Comparison of ENCODE assay signal across 21 mouse cellular contexts in the genomic region with DNA sequence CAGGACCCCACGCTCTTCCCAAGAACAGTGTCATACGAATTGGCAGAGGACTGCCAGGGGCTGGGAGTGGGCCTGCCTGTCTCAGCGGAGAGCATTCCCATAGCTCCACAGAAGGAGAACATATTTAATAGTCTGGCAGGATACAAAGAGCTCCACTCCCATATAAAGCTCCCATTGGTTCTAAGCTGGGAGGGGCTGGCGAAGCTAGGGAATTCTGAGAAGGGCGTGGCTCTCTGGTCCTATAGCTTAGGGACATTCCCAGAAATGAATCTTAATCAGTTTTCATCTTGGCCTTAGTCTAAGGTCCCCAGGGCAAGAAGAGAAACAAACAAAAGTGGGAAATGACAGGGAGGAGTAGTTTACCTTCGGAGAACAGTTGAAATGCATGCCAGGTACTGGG.
"Had no signal": no experiment of that assay in that cellular context is flagged by ENCODE, and none has a peak within 500 bp of the region (broad histone marks: within the 10 kb centered on the region; RNA-seq: fewer than 3 reads in every experiment).

No protein-coding gene starts in this region.

- ATAC-seq: midbrain, embryonic 13.5 days; midbrain, embryonic 16.5 days had no signal

- H3K4me3 ChIP-seq: layer of hippocampus, adult 2 months; liver, embryonic 13.5 days; megakaryocyte, embryonic 14.5 days; midbrain, embryonic 10.5 days; midbrain, embryonic 13.5 days; neural tube, embryonic 12.5 days; neural tube, embryonic 15.5 days; stomach, embryonic 15.5 days had no signal

- H3K27ac ChIP-seq: layer of hippocampus, adult 2 months; liver, embryonic 13.5 days; midbrain, embryonic 10.5 days; midbrain, embryonic 13.5 days; neural tube, embryonic 12.5 days; neural tube, embryonic 15.5 days; stomach, embryonic 15.5 days had no signal

- DNase-seq: kidney, adult 9 months; kidney, postnatal 14 days; kidney, postnatal 4 days; layer of hippocampus, adult 9-11 months; liver, embryonic 13.5 days; lung, adult 2 months; lung, postnatal 36 days; right cerebral cortex, adult 18-20 months; right cerebral cortex, postnatal 14 days; right cerebral cortex, postnatal 4 days; spleen, adult 18-20 months; thymus, adult 18-20 months; thymus, postnatal 36 days had no signal
